Mouse (Mus musculus): ENCODE data around the gene Patz1.

Patz1 gene

GRCm38 (mm10) chr11:3292062-3292421 is 3.4 kb downstream of the Patz1 start:
- peak; percentile 92 for DNase-seq (ENCODE audit: low read depth, low spot score)

GRCm38 (mm10) chr11:3292711-3293249 is 4.1 kb downstream of the Patz1 start:
- DNase-seq (ENCODE audit: low read depth, low spot score), result peak; percentile 98

GRCm38 (mm10) chr11:3293361-3293760 is 4.7 kb downstream of the Patz1 start:
- DNase-seq (ENCODE audit: low read depth, low spot score), result no peak

- no peak for DNase-seq (ENCODE audit: low read depth, low spot score)
Observed at GRCm38 (mm10) chr11:3294641-3295040, 6.0 kb downstream of the Patz1 start.

- DNase-seq (ENCODE audit: low read depth, low spot score), result no peak
Observed at GRCm38 (mm10) chr11:3296056-3296455, 7.4 kb downstream of the Patz1 start.

- DNase-seq (ENCODE audit: low read depth, low spot score), result no peak
Observed at GRCm38 (mm10) chr11:3297871-3298812, 9.5 kb downstream of the Patz1 start.

GRCm38 (mm10) chr11:3298813-3299185 is 10.1 kb downstream of the Patz1 start:
- DNase-seq (ENCODE audit: low read depth, low spot score), result no peak

- no peak for DNase-seq (ENCODE audit: low read depth, low spot score)
Observed at GRCm38 (mm10) chr11:3301075-3301474, 12.4 kb downstream of the Patz1 start.

- no peak for DNase-seq (ENCODE audit: low read depth, low spot score)
Observed at GRCm38 (mm10) chr11:3302385-3302784, 13.7 kb downstream of the Patz1 start.

GRCm38 (mm10) chr11:3302792-3303191 is 14.1 kb downstream of the Patz1 start:
- DNase-seq (ENCODE audit: low read depth, low spot score), result peak; percentile 70

GRCm38 (mm10) chr11:3305821-3306220 is 17.1 kb downstream of the Patz1 start:
- DNase-seq (ENCODE audit: low read depth, low spot score), result no peak

GRCm38 (mm10) chr11:3307875-3308274 is 19.2 kb downstream of the Patz1 start:
- DNase-seq (ENCODE audit: low read depth, low spot score), result no peak

GRCm38 (mm10) chr11:3309884-3310283 is 21.2 kb downstream of the Patz1 start:
- DNase-seq (ENCODE audit: low read depth, low spot score), result no peak

GRCm38 (mm10) chr11:3310789-3311585 is 22.3 kb downstream of the Patz1 start:
- DNase-seq (ENCODE audit: low read depth, low spot score), result no peak

GRCm38 (mm10) chr11:3311586-3312347 is 23.1 kb downstream of the Patz1 start:
- no peak for DNase-seq (ENCODE audit: low read depth, low spot score)

- DNase-seq (ENCODE audit: low read depth, low spot score), result no peak
Observed at GRCm38 (mm10) chr11:3313294-3313693, 24.6 kb downstream of the Patz1 start.

- DNase-seq (ENCODE audit: low read depth, low spot score), result peak; percentile 95
Observed at GRCm38 (mm10) chr11:3314148-3314547, 25.5 kb downstream of the Patz1 start.

- DNase-seq (ENCODE audit: low read depth, low spot score), result no peak
Observed at GRCm38 (mm10) chr11:3318286-3318685, 29.6 kb downstream of the Patz1 start.

GRCm38 (mm10) chr11:3328271-3328670 is 39.6 kb downstream of the Patz1 start:
- DNase-seq (ENCODE audit: low read depth, low spot score), result no peak

GRCm38 (mm10) chr11:3328806-3329775 is 40.4 kb downstream of the Patz1 start:
- DNase-seq (ENCODE audit: low read depth, low spot score), result no peak
